Mouse (Mus musculus) gastrocnemius, adult 18-20 months (tissue): ENCODE data around the gene Nfs1. TPM values are rescaled to one million over a fixed set of nuclear protein-coding genes. Genes with fewer than 3 reads are reported as not detected.

Experiments used
- total RNA-seq, 2 experiments: library from RNA; stranded (reverse); gene quantifications; 2 replicates each; pipeline ENCODE4 v1.2.3; 2021

Nfs1 gene
- total RNA-seq, 2 experiments from 2014 or later: 75.7 to 77.7 TPM

Other genes with a start within 250 kb of the Nfs1 start
- 100 to 1,000 TPM; 155 to 182 TPM for gene Uqcc1, start 213.9 kb downstream of the Nfs1 start, total RNA-seq
- gene Gm15557, start 203.5 kb downstream of the Nfs1 start, total RNA-seq: not detected
- under 1 TPM in 1 of 2 experiments, not detected in 1; 0.38 TPM for gene Gdf5, start 198.8 kb downstream of the Nfs1 start, total RNA-seq
- 1 to 10 TPM; 2.7 TPM for gene Cep250, start 187.7 kb downstream of the Nfs1 start, total RNA-seq
- gene 6430550D23Rik, start 136.2 kb downstream of the Nfs1 start, total RNA-seq: under 1 TPM; 0.12 to 0.41 TPM
- gene Ergic3, start 136.1 kb downstream of the Nfs1 start, total RNA-seq: 10 to 100 TPM; 52.9 to 53.0 TPM
- not detected for gene Fer1l4, start 91.2 kb downstream of the Nfs1 start, total RNA-seq
- under 1 TPM; 0.36 to 0.91 TPM for gene Spag4, start 79.0 kb downstream of the Nfs1 start, total RNA-seq
- gene Cpne1, start 32.2 kb downstream of the Nfs1 start, total RNA-seq: 1 to 10 TPM; 7.4 to 9.5 TPM
- 1 to 10 TPM; 5.5 to 7.0 TPM for gene Rbm12, start 32.2 kb downstream of the Nfs1 start, total RNA-seq
- gene Gm28036, start 17.1 kb downstream of the Nfs1 start, total RNA-seq: 1 to 10 TPM; 3.0 to 5.8 TPM
- gene Romo1, start 147 bp downstream of the Nfs1 start, total RNA-seq: 100 to 1,000 TPM; 246 to 250 TPM
- gene Rbm39, start 36.1 kb upstream of the Nfs1 start, total RNA-seq: 100 to 1,000 TPM in 1 of 2 experiments, 10 to 100 TPM in 1; 89.8 to 104 TPM
- 10 to 100 TPM; 30.0 to 32.8 TPM for gene Phf20, start 52.3 kb upstream of the Nfs1 start, total RNA-seq
- 1 to 10 TPM in 1 of 2 experiments, under 1 TPM in 1; 0.89 to 1.0 TPM for gene Cnbd2, start 168.1 kb upstream of the Nfs1 start, total RNA-seq
- 10 to 100 TPM; 64.7 to 64.8 TPM for gene Scand1, start 168.5 kb upstream of the Nfs1 start, total RNA-seq